Mouse (Mus musculus) urinary bladder, postnatal 4 days (tissue): Measurements from ENCODE around the gene Nfat5.
A peak's percentile ranks its signal among the peaks of the same experiment; 100 is the strongest.

Experiments
- DNase-seq, 2 experiments: peaks; one replicate each; pipeline ENCODE4 v3.0.0; 2021 to 2022; ENCODE audit warnings: low spot score in 2 of 2

Gene Nfat5

GRCm38 (mm10) chr8:107292119-107292927 is 947 bp upstream of the Nfat5 start:
- DNase-seq = no peak

- DNase-seq = peak; percentile 54 to 64
These were observed 665 bp downstream of the Nfat5 start for GRCm38 (mm10) chr8:107293641-107294628.

DNA sequence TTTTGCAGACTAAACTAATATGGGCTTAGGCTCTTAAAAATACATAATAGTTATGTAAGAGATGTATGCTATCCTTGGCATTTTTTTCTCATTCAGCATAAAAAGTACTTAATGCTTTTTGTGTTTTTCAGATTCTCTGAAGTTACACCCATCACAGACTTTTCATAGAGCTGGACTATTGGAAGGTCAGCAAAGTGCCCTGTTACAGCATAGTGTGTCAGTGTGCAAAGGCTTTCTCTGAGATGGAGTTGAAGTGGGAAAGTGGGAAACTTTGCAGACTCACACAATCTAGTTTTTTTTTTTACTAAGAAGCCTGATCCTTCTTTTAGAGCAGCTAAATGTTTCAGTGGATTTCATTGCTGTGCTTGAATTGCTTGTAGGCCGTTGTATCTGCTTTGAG is 2.2 kb downstream of the Nfat5 start:
- no peak for DNase-seq

DNA sequence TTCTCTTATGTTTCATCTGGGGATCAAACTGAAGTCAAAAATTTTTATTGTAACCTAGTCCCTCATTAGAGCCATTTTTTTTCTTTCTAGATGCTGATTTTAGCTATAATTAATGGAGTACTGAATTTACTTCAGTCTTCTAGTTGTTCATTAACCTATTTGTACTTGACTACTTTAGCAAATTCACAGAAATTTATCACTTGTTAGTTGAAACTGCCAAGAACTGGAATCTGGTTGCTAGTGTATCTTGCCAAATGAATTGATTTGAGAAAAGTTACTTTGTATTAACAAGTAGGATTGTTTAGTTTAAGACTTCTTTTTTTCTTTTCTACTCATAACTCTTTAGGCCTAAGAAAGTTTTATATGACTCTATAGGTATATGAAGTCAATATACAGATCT is 18.6 kb downstream of the Nfat5 start:
- DNase-seq = no peak

GRCm38 (mm10) chr8:107324142-107324541 is 30.9 kb downstream of the Nfat5 start:
- peak; percentile 45 to 63 for DNase-seq

GRCm38 (mm10) chr8:107329595-107329994 is 36.3 kb downstream of the Nfat5 start:
- no peak for DNase-seq

- DNase-seq = no peak
These were observed 43.2 kb downstream of the Nfat5 start for GRCm38 (mm10) chr8:107336480-107336879.

DNA sequence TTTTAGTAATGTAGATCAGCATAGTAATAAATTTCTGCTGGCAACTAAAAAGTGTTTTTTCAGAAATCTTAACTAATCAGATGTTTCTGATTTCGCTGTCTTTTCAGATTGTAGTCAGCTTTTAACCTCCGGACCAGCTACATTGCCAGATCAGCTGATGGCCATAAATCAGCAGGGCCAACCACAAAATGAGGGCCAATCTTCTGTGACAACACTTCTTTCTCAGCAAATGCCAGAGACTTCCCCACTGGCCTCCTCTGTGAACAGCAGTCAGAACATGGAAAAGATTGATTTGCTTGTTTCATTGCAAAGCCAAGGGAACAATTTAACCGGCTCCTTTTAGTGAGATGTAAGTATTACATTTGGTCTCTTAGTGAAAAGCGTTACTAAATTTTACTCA is 77.0 kb downstream of the Nfat5 start:
- DNase-seq = no peak

- no peak for DNase-seq
These were observed 84.1 kb downstream of the Nfat5 start for GRCm38 (mm10) chr8:107377346-107377745.

DNA sequence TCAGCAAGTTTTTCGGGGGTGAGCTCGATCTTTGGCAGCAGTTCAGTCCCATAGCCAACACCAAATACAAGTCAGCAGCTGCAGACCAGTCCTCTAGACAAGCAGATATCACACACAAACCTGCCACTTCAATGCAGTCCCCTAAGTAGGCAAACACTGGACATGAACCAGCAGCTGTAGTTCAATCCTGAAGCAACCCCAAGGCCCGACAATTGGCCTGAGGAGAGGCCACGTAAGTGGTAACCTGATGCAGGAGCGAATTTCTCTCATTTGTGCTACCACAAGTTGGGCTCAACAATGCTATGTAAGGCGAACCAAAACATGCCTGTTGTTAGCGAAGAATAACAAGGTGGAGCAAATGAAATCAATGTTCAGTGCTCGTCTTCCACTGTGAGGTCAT is 87.5 kb downstream of the Nfat5 start:
- no peak for DNase-seq

- DNase-seq = no peak
These were observed 88.4 kb downstream of the Nfat5 start for GRCm38 (mm10) chr8:107381666-107382065.

- no peak for DNase-seq
These were observed 89.6 kb downstream of the Nfat5 start for GRCm38 (mm10) chr8:107382898-107383297.

DNA sequence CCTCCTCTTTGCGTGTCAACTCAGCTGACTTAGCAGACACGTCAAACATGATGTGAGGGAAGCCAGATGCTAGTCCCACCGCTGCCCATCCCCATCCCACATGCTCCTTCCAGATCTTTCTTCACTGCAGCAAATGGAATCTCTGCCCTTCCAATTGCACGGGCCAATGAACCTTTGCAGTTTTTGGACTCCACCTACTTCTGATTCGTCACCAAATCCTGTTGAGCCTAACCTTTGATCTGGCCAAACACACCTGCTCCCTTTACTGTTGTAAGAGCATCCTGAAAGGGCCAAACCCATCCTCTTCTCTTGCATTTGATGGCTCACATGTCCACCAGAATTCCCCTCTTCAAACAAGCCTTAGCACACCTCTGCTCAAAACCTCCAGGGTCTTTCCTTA is 91.4 kb downstream of the Nfat5 start:
- no peak for DNase-seq

- DNase-seq = no peak
These were observed 91.8 kb downstream of the Nfat5 start for GRCm38 (mm10) chr8:107385063-107385462.

DNA sequence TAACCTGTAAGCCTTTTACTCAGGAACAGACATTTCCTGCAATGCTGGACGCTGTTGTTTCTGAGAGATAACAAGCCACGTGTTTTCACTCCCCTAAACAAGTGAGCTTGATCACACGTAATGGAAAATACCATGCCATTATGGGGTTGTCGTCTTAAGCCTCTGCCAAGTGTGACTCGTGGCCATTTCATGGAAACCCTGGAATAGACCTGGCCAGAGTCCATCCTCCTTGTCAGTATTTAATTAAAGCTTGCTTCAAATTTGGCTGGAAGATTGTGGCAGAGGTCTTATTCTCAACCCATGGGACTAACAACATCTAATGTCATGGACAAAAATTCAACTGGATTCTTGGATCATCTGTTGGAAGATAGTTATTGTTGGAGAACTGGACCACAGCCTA is 92.9 kb downstream of the Nfat5 start:
- no peak for DNase-seq

DNA sequence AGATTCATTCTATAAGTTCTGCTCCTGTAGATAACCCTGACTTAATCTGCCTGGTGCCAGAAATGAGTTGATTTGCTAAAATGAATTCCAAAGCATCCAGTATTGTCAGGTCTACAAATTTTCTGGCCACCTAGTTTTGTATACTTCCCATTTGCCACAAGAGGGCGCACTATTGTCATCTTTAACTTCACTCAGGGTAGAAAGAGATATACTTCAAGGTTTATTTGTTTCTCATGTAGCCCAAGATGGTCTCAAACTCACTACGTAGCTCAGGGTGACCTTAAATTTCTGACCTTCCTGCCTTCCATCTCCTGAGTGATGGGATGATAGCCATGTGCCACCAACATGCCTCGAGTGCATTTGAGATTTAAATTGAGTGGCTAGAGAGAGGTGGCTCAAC is 93.4 kb downstream of the Nfat5 start:
- no peak for DNase-seq

GRCm38 (mm10) chr8:107387861-107388260 is 94.6 kb downstream of the Nfat5 start:
- no peak for DNase-seq

GRCm38 (mm10) chr8:107389557-107389956 is 96.3 kb downstream of the Nfat5 start:
- DNase-seq = peak in 1 of 2 experiments; percentile 53

- DNase-seq = no peak
These were observed 97.3 kb downstream of the Nfat5 start for GRCm38 (mm10) chr8:107390476-107391135.

GRCm38 (mm10) chr8:107391136-107391516 is 97.9 kb downstream of the Nfat5 start:
- DNase-seq = no peak

DNA sequence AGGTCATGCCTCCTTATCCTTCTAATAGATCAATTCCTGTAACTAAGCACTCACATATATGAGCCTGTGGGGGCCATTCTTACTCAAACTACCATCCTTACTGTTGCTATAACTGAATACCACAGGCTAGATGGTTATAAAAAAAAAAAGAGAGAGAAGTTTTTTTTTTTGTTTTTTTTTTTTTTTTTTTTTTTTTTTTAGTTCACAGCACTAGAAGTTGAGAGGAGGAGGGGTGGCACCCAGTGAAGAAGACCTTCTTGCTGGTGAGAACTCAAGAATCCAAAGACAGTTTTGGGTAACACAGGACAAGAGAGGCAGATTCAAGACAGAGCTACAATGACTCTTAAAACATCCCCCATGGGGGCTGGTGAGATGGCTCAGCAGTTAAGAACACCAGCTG is 102.1 kb downstream of the Nfat5 start:
- DNase-seq = no peak

DNA sequence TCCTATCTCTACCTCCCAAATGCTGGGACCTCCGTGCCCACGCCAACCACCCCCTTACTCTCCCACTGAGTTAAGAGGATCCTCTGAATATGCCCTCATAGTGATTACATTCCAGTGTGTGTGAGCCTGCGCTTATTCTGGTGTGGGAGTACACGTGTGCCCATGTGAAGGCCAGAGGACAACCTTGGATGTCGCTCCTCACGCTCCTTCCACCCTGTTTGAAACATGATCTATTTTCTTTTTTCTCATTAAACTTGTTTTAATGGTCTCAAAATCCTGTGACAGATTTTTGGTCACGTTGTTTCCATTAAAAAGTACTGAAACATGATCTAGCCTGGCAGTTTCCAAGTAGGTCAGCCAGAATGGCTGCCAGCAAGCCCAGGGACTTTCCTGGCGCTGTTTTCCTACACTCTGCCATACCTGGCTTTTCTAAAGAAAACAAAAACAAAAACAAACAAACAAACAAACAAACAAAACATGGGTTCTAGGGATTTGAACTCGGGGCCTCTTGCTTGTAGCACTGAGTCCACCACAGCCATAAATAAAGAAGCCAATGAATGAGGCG is 102.9 kb downstream of the Nfat5 start:
- no peak for DNase-seq
